Mouse (Mus musculus): ENCODE results near the gene Wdr82. TPM values are rescaled to one million over a fixed set of nuclear protein-coding genes. Genes with fewer than 3 reads are reported as not detected.

Wdr82 gene
- polyA plus RNA-seq (2012; ENCODE audit: insufficient read depth, low replicate concordance) = 3.7 and 4.5 TPM in 2 replicates

GRCm38 (mm10) chr9:106170556-106171345 is at the start of gene Wdr82:
Gene Wdr82 (plus strand): TSS chr9:106170928.
- H3K36me3 ChIP-seq (replicated peaks; ENCODE audit: low read length) = peaks cover 1% of the 10 kb centered on the region
- H3K4me3 ChIP-seq (replicated peaks) = peak within 1 kb of the TSS; percentile 100
- TF ChIP-seq GATA1 (IDR thresholded peaks at IDR 0.05; ENCODE audit: borderline replicate concordance, low read length) (no peak), FLI1 (IDR thresholded peaks at IDR 0.05; ENCODE audit: low read length) (no peak)
- peaks cover 42% of the 10 kb centered on the region for H3K4me1 ChIP-seq
- no peaks in the 10 kb centered on the region for H3K27me3 ChIP-seq (replicated peaks)
- no peaks in the 10 kb centered on the region for H3K9me3 ChIP-seq

- H3K9me3 ChIP-seq = peaks cover 7% of the 10 kb centered on the region; the same call in 1 of the 2 replicates
- TF ChIP-seq FLI1 (IDR thresholded peaks at IDR 0.05; ENCODE audit: low read length) (no peak), GATA1 (IDR thresholded peaks at IDR 0.05; ENCODE audit: borderline replicate concordance, low read length) (no peak)
- peaks cover 7% of the 10 kb centered on the region for H3K27me3 ChIP-seq (replicated peaks)
- no peaks in the 10 kb centered on the region for H3K36me3 ChIP-seq (replicated peaks; ENCODE audit: low read length)
- no peaks in the 10 kb centered on the region for H3K4me1 ChIP-seq
- H3K4me3 ChIP-seq (replicated peaks) = no peak overlapping the region
Observed at GRCm38 (mm10) chr9:106123599-106123998, 47.1 kb upstream of the Wdr82 start.

- TF ChIP-seq GATA1 (IDR thresholded peaks at IDR 0.05; ENCODE audit: borderline replicate concordance, low read length) (no peak), FLI1 (IDR thresholded peaks at IDR 0.05; ENCODE audit: low read length) (no peak)
- no peak overlapping the region for H3K4me3 ChIP-seq (replicated peaks)
- H3K36me3 ChIP-seq (replicated peaks; ENCODE audit: low read length) = no peaks in the 10 kb centered on the region
- H3K4me1 ChIP-seq = no peaks in the 10 kb centered on the region
- peaks cover 10% of the 10 kb centered on the region for H3K9me3 ChIP-seq
- H3K27me3 ChIP-seq (replicated peaks) = peaks cover 5% of the 10 kb centered on the region
Observed at GRCm38 (mm10) chr9:106126786-106127251, 43.9 kb upstream of the Wdr82 start.

GRCm38 (mm10) chr9:106129072-106129471 is 41.7 kb upstream of the Wdr82 start:
- Histone ChIP-seq H3K36me3 (replicated peaks; ENCODE audit: low read length) (no peaks in the 10 kb centered on the region), H3K4me1 (no peaks in the 10 kb centered on the region), H3K4me3 (replicated peaks) (no peak overlapping the region), H3K9me3 (peaks cover 18% of the 10 kb centered on the region), H3K27me3 (replicated peaks) (peaks cover 5% of the 10 kb centered on the region)
- TF ChIP-seq FLI1 (IDR thresholded peaks at IDR 0.05; ENCODE audit: low read length) (no peak), GATA1 (IDR thresholded peaks at IDR 0.05; ENCODE audit: borderline replicate concordance, low read length) (no peak)

GRCm38 (mm10) chr9:106130250-106130649 is 40.5 kb upstream of the Wdr82 start:
- H3K36me3 ChIP-seq (replicated peaks; ENCODE audit: low read length) = no peaks in the 10 kb centered on the region
- H3K27me3 ChIP-seq (replicated peaks) = peaks cover 5% of the 10 kb centered on the region
- peaks cover 20% of the 10 kb centered on the region for H3K9me3 ChIP-seq
- H3K4me1 ChIP-seq = no peaks in the 10 kb centered on the region
- no peak overlapping the region for H3K4me3 ChIP-seq (replicated peaks)
- TF ChIP-seq FLI1 (IDR thresholded peaks at IDR 0.05; ENCODE audit: low read length) (no peak), GATA1 (IDR thresholded peaks at IDR 0.05; ENCODE audit: borderline replicate concordance, low read length) (no peak)

GRCm38 (mm10) chr9:106137671-106138216 is 33.0 kb upstream of the Wdr82 start:
- peaks cover 33% of the 10 kb centered on the region for H3K9me3 ChIP-seq
- H3K36me3 ChIP-seq (replicated peaks; ENCODE audit: low read length) = no peaks in the 10 kb centered on the region
- peaks cover 10% of the 10 kb centered on the region for H3K27me3 ChIP-seq (replicated peaks)
- H3K4me1 ChIP-seq = no peaks in the 10 kb centered on the region
- TF ChIP-seq GATA1 (IDR thresholded peaks at IDR 0.05; ENCODE audit: borderline replicate concordance, low read length) (no peak), FLI1 (IDR thresholded peaks at IDR 0.05; ENCODE audit: low read length) (no peak)
- no peak overlapping the region for H3K4me3 ChIP-seq (replicated peaks)

- Histone ChIP-seq H3K27me3 (replicated peaks) (peaks cover 18% of the 10 kb centered on the region), H3K36me3 (replicated peaks; ENCODE audit: low read length) (no peaks in the 10 kb centered on the region), H3K9me3 (peaks cover 20% of the 10 kb centered on the region), H3K4me1 (no peaks in the 10 kb centered on the region), H3K4me3 (replicated peaks) (no peak overlapping the region)
- TF ChIP-seq GATA1 (IDR thresholded peaks at IDR 0.05; ENCODE audit: borderline replicate concordance, low read length) = no peak
- TF ChIP-seq FLI1 (IDR thresholded peaks at IDR 0.05; ENCODE audit: low read length) = no peak
Observed at GRCm38 (mm10) chr9:106139763-106140162, 31.0 kb upstream of the Wdr82 start.

GRCm38 (mm10) chr9:106141955-106142354 is 28.8 kb upstream of the Wdr82 start:
- no peak overlapping the region for H3K4me3 ChIP-seq (replicated peaks)
- TF ChIP-seq FLI1 (IDR thresholded peaks at IDR 0.05; ENCODE audit: low read length) = no peak
- TF ChIP-seq GATA1 (IDR thresholded peaks at IDR 0.05; ENCODE audit: borderline replicate concordance, low read length) = no peak
- peaks cover 35% of the 10 kb centered on the region for H3K27me3 ChIP-seq (replicated peaks)
- H3K4me1 ChIP-seq = peaks cover 1% of the 10 kb centered on the region; the same call in 1 of the 2 replicates
- peaks cover 12% of the 10 kb centered on the region for H3K9me3 ChIP-seq
- H3K36me3 ChIP-seq (replicated peaks; ENCODE audit: low read length) = no peaks in the 10 kb centered on the region

- Histone ChIP-seq H3K4me1 (peaks cover 23% of the 10 kb centered on the region), H3K4me3 (replicated peaks) (no peak overlapping the region), H3K9me3 (no peaks in the 10 kb centered on the region), H3K27me3 (replicated peaks) (peaks cover 55% of the 10 kb centered on the region), H3K36me3 (replicated peaks; ENCODE audit: low read length) (no peaks in the 10 kb centered on the region)
- TF ChIP-seq FLI1 (IDR thresholded peaks at IDR 0.05; ENCODE audit: low read length) = no peak
- no peak for TF ChIP-seq GATA1 (IDR thresholded peaks at IDR 0.05; ENCODE audit: borderline replicate concordance, low read length)
Observed at GRCm38 (mm10) chr9:106144176-106144575, 26.6 kb upstream of the Wdr82 start.

- H3K27me3 ChIP-seq (replicated peaks) = peaks cover 66% of the 10 kb centered on the region
- no peaks in the 10 kb centered on the region for H3K9me3 ChIP-seq
- TF ChIP-seq FLI1 (IDR thresholded peaks at IDR 0.05; ENCODE audit: low read length) = no peak
- no peak for TF ChIP-seq GATA1 (IDR thresholded peaks at IDR 0.05; ENCODE audit: borderline replicate concordance, low read length)
- no peak overlapping the region for H3K4me3 ChIP-seq (replicated peaks)
- no peaks in the 10 kb centered on the region for H3K36me3 ChIP-seq (replicated peaks; ENCODE audit: low read length)
- peaks cover 27% of the 10 kb centered on the region for H3K4me1 ChIP-seq
Observed at GRCm38 (mm10) chr9:106145582-106145981, 25.1 kb upstream of the Wdr82 start.
